Mouse (Mus musculus): Measurements from ENCODE around the gene Adgrf3.
A peak's percentile ranks its signal among the peaks of the same experiment; 100 is the strongest.

The Adgrf3 gene

GRCm38 (mm10) chr5:30152007-30152406 lies 53.5 kb downstream of the Adgrf3 start:
- DNase-seq (ENCODE audit: low spot score in 2 of 2): peak in 1 of 2 experiments; percentile 62

GRCm38 (mm10) chr5:30148133-30148920 lies 57.2 kb downstream of the Adgrf3 start:
- no peak for DNase-seq (ENCODE audit: low spot score in 2 of 2)

- DNase-seq (ENCODE audit: low spot score in 2 of 2): no peak
Observed at GRCm38 (mm10) chr5:30146526-30146925, 59.0 kb downstream of the Adgrf3 start.
